Mouse (Mus musculus) embryo, embryonic 9.5 days (tissue): ENCODE results near the gene Tamm41.

Experiments used
- DNase-seq: peaks from one replicate; pipeline ENCODE4 v3.0.0-alpha.2; 2017; ENCODE audit errors: extremely low spot score

The Tamm41 gene

GRCm38 (mm10) chr6:115027485-115027992 is 10.1 kb downstream of the Tamm41 start:
- DNase-seq = no peak

GRCm38 (mm10) chr6:115022876-115023275 is 14.8 kb downstream of the Tamm41 start:
- no peak for DNase-seq

- DNase-seq = no peak
Measured at GRCm38 (mm10) chr6:115015461-115015860, 22.2 kb downstream of the Tamm41 start.

- no peak for DNase-seq
Measured at GRCm38 (mm10) chr6:115013574-115013973, 24.1 kb downstream of the Tamm41 start.

GRCm38 (mm10) chr6:115011792-115012191 is 25.9 kb downstream of the Tamm41 start:
- no peak for DNase-seq

GRCm38 (mm10) chr6:115010815-115011214 is 26.9 kb downstream of the Tamm41 start:
- no peak for DNase-seq

- no peak for DNase-seq
Measured at GRCm38 (mm10) chr6:115010304-115010703, 27.4 kb downstream of the Tamm41 start.

GRCm38 (mm10) chr6:115007728-115008127 is 29.9 kb downstream of the Tamm41 start:
- DNase-seq = peak; percentile 78

- DNase-seq = peak; percentile 7
Measured at GRCm38 (mm10) chr6:115006948-115007347, 30.7 kb downstream of the Tamm41 start.

GRCm38 (mm10) chr6:115006065-115006464 is 31.6 kb downstream of the Tamm41 start:
- DNase-seq = no peak

- no peak for DNase-seq
Measured at GRCm38 (mm10) chr6:115005351-115005890, 32.3 kb downstream of the Tamm41 start.

GRCm38 (mm10) chr6:115004636-115005035 is 33.0 kb downstream of the Tamm41 start:
- DNase-seq = no peak

GRCm38 (mm10) chr6:114998374-114999031 is 39.2 kb downstream of the Tamm41 start:
- no peak for DNase-seq

- peak; percentile 14 for DNase-seq
Measured at GRCm38 (mm10) chr6:114997471-114997870, 40.2 kb downstream of the Tamm41 start.

- no peak for DNase-seq
Measured at GRCm38 (mm10) chr6:114996910-114997309, 40.8 kb downstream of the Tamm41 start.

- no peak for DNase-seq
Measured at GRCm38 (mm10) chr6:114994079-114994478, 43.6 kb downstream of the Tamm41 start.

GRCm38 (mm10) chr6:114993659-114994058 is 44.0 kb downstream of the Tamm41 start:
- DNase-seq = no peak

GRCm38 (mm10) chr6:114991909-114992308 is 45.8 kb downstream of the Tamm41 start:
- DNase-seq = no peak

GRCm38 (mm10) chr6:114988619-114988980 is 49.1 kb downstream of the Tamm41 start:
- no peak for DNase-seq

GRCm38 (mm10) chr6:114987966-114988618 is 49.6 kb downstream of the Tamm41 start:
- DNase-seq = no peak

- no peak for DNase-seq
Measured at GRCm38 (mm10) chr6:114982671-114983070, 55.0 kb downstream of the Tamm41 start.

- DNase-seq = no peak
Measured at GRCm38 (mm10) chr6:114979715-114980114, 58.0 kb downstream of the Tamm41 start.

- no peak for DNase-seq
Measured at GRCm38 (mm10) chr6:114976915-114977419, 60.7 kb downstream of the Tamm41 start.
